Mouse (Mus musculus) forelimb bud, embryonic 11.5 days (tissue): Measurements from ENCODE around the gene Hoxa10.

ENCODE experiments used
- DNase-seq: peaks from one replicate; pipeline ENCODE4 v3.0.0-alpha.2; 2012; ENCODE audit warnings: low read depth, low spot score

Gene Hoxa10

GRCm38 (mm10) chr6:52218643-52219215 is 21.9 kb downstream of the Hoxa10 start:
- DNase-seq: no peak

GRCm38 (mm10) chr6:52217895-52218642 is 22.6 kb downstream of the Hoxa10 start:
- DNase-seq: peak; percentile 44

GRCm38 (mm10) chr6:52217459-52217768 is 23.2 kb downstream of the Hoxa10 start:
- DNase-seq: peak; percentile 91

DNA sequence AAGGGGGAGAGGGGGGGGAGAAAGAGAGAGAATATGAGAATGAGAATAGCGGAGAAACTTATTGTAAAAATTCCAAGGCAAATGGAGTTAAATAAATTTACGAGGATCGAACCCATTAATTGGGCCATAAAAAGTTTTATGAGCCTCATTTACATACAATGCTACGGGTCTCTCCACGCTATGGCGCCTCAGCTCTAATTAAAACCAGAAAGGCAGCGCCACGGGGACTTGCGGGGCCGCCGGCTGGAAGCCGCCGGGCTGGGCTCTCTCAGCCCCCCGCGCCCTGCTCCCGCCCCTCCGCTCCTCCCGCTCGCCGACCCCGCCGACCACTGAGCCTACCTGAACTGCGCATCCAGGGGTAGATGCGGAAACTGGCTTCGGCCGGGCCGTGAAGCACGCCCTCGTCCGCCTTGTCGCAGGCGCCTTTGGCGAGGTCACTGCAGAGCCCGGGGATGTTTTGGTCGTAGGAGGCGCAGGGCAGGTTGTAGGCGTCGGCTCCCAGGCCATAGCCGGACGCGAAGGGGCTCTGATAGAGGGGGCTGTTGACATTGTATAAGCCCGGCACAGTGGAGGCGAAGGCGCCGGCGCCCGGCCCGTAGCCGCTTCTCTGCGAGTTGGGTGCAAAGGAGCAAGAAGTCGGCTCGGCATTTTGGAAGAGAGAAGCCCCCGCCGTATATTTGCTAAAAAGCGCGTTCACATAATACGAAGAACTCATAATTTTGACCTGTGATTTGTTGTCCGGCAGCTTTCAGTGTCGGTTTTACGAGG is 23.8 kb downstream of the Hoxa10 start:
- peak; percentile 80 for DNase-seq

DNA sequence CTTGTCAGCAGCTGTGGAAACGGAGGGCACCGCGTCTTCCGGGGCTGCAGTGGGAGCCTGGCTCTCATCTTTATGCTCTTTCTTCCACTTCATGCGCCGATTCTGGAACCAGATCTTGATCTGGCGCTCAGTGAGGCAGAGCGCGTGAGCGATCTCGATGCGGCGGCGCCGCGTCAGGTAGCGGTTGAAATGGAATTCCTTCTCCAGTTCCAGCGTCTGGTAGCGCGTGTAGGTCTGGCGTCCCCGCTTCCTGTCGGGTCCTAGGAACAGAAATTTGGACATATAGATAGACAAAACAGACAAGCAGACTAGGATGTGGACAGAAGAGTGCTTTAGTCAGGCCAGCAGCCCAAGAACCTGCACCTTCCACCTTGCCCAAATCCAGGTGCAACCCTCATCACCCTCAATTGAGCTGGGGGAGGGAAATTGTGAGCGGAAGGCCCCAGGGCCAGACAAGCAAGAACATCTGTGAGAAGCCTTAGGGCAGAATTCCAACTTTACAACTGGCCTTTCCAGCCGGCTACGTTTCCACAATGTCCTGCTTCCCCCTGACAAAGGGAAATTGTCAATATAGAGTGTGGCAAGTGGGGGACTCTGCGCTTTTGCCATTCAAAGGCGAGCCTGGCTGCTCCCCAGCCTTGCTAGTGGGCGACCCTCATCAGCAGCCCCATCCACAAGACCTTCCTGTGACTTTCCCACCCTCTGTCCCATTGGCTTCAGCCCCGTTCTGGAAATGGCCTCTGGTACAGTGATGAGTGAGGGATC is 24.7 kb downstream of the Hoxa10 start:
- peak; percentile 66 for DNase-seq

GRCm38 (mm10) chr6:52215070-52215469 is 25.6 kb downstream of the Hoxa10 start:
- no peak for DNase-seq

GRCm38 (mm10) chr6:52214271-52214670 is 26.4 kb downstream of the Hoxa10 start:
- DNase-seq: no peak

DNA sequence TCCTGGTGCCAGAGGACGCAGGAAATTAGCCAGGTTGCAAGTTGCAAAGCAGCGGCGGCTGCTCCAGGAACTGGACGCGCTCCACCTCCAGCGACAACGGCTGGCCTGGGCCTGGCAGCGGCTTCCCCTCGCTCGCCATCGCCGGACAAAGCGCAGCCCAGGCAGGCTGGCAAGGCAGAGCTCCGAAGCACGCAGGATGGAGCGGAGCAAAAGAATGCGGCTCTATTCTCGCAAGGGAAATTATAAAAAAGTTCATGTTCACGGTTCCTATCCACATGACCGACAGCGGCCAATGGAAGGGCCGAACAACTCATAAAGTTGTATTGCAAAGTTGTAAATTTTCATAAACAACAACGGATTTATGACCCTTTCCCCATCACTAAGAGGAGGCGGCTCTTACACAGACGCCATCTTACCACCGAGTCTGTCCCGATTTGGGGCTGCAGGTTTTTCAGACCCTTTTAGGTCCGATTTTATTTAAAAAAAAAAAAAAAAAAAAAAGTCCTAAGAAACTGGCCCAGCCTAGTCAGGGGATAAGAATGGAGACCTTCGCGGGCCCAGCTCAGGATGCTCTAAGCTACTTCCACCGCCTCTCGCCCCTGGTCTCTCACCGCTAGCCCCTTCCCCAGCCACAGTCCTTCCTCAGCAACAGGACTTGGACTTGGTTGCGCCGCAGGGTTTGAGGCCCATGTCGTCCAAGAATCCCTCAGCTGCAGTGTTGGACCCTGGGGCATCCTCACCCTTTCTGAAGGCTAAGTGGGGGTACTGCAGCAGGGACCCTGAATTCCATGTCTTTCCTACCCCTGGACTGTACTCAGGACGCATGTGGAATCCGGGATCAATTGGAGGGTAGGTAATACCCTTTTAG is 27.3 kb downstream of the Hoxa10 start, which contains the start of the genes Hoxa3 and Gm28308:
Hoxa3 (minus strand) TSS at position 218 of the 868 bp plus-strand sequence.
Gm28308 (minus strand) TSS at position 221 of the 868 bp plus-strand sequence.
- DNase-seq: peak; percentile 90

GRCm38 (mm10) chr6:52212556-52213118 is 28.0 kb downstream of the Hoxa10 start:
- DNase-seq: peak; percentile 26

GRCm38 (mm10) chr6:52211961-52212360 is 28.7 kb downstream of the Hoxa10 start:
- peak; percentile 13 for DNase-seq

DNA sequence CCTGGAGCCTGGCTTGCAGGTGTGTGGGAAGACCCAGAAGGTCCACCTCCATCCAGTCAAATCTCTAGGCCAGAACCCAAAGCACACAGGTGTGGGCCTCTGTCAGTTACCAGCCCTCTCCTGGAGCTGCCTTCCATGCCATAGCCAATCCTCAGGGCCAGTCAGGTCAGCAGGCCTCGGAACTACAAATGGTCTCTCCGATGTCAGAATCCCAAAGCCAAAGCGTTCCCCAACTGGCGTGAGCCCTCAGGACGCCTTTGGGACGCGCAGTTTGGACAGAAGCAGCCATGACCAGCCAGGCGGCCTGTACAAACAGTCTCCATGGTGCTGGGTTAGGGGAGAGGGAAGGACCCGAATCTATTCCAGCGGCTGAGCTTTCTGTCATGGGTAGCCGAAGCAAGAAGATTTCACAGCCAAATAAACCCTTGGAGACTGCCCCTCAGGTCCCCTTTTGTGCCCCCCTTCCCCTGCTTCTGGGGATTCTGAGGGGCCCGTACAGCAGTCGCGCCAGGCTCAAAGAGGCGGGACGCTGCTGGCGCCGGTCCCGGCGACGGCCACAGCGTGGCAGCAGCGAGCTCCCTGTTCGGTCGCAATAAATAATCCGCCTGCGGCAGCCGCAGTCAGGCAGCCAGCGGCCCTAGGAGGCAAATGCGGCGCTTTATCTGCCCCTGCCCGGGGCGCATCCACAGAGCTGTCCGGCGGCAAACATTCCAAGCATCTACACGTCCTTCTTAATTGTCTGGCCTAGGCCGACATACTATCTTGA is 29.3 kb downstream of the Hoxa10 start:
- no peak for DNase-seq

- no peak for DNase-seq
Observed at GRCm38 (mm10) chr6:52209685-52210046, 31.0 kb downstream of the Hoxa10 start.

- DNase-seq: no peak
Observed at GRCm38 (mm10) chr6:52208868-52209684, 31.6 kb downstream of the Hoxa10 start.

- no peak for DNase-seq
Observed at GRCm38 (mm10) chr6:52208072-52208867, 32.4 kb downstream of the Hoxa10 start, which contains the start of gene Hoxa6. Gene Hoxa6 (minus strand): TSS chr6:52208722.

GRCm38 (mm10) chr6:52207684-52207976 is 33.0 kb downstream of the Hoxa10 start:
- DNase-seq: no peak

- no peak for DNase-seq
Observed at GRCm38 (mm10) chr6:52206882-52207683, 33.6 kb downstream of the Hoxa10 start.
